Mouse (Mus musculus) MEL (cell line): ENCODE results near the gene Etnk2. TPM values are rescaled to one million over a fixed set of nuclear protein-coding genes. Genes with fewer than 3 reads are reported as not detected.
A peak's percentile ranks its signal among the peaks of the same experiment; 100 is the strongest.

Experiments used
- DNase-seq: peaks from one replicate; pipeline ENCODE4 v3.0.0; 2011; ENCODE audit warnings: low read depth, low spot score
- H3K27ac ChIP-seq: 2 replicates; pipeline ENCODE4 v1.5.1; 2012; ENCODE audit warnings: low read depth, mild to moderate bottlenecking, control low read depth, low read length, moderate library complexity; ENCODE audit not compliant: control insufficient read depth
- H3K27me3 ChIP-seq, 2 experiments: fragments of 150-350 bp in 1 of 2; sonication (generic) in 1 of 2; 2 replicates each; pipeline ENCODE4 v1.6.1; 2012; ENCODE audit warnings: low read length in 2 of 2, mild to moderate bottlenecking in 2 of 2, improper control_type of control experiment in 1 of 2, moderate library complexity in 1 of 2; ENCODE audit not compliant: insufficient read depth in 2 of 2, control insufficient read depth in 1 of 2
- H3K36me3 ChIP-seq, 2 experiments: 2 replicates each; pipeline ENCODE4 v1.6.1; 2012 to 2014; ENCODE audit warnings: low read length in 2 of 2, improper control_type of control experiment in 1 of 2, inconsistent platforms in 1 of 2, mild to moderate bottlenecking in 1 of 2; ENCODE audit not compliant: insufficient read depth in 2 of 2, control insufficient read depth in 1 of 2
- H3K4me1 ChIP-seq, 2 experiments: fragments of 150-350 bp in 1 of 2; sonication (generic) in 1 of 2; 2 replicates each; pipeline ENCODE4 v1.6.1; 2012; ENCODE audit warnings: low read length in 2 of 2, improper control_type of control experiment in 1 of 2, mild to moderate bottlenecking in 1 of 2; ENCODE audit not compliant: insufficient read depth in 2 of 2, control insufficient read depth in 1 of 2
- H3K4me3 ChIP-seq, 2 experiments: fragments of 150-350 bp in 1 of 2; sonication (generic) in 1 of 2; 2 replicates each; pipeline ENCODE4 v1.5.1; 2012; ENCODE audit warnings: low read depth in 2 of 2, low read length in 2 of 2, mild to moderate bottlenecking in 2 of 2, moderate library complexity in 2 of 2, control low read depth in 1 of 2, improper control_type of control experiment in 1 of 2; ENCODE audit not compliant: control insufficient read depth in 1 of 2, insufficient read depth in 1 of 2
- H3K79me2 ChIP-seq: 2 replicates; pipeline ENCODE4 v1.6.1; 2012; ENCODE audit warnings: mild to moderate bottlenecking, low read length, moderate library complexity; ENCODE audit not compliant: control insufficient read depth, poor library complexity, insufficient read depth
- H3K9ac ChIP-seq: 2 replicates; pipeline ENCODE4 v1.6.1; 2012; ENCODE audit warnings: low read depth, mild to moderate bottlenecking, control low read depth, low read length, moderate library complexity; ENCODE audit not compliant: control insufficient read depth, poor library complexity, severe bottlenecking
- H3K9me3 ChIP-seq: fragments of 150-350 bp; sonication (generic); replicated peaks from 2 replicates; pipeline ENCODE4 v1.6.1; 2012; ENCODE audit warnings: mild to moderate bottlenecking, low read length, improper control_type of control experiment, moderate library complexity; ENCODE audit not compliant: insufficient read depth
- BHLHE40 ChIP-seq: IDR thresholded peaks from 2 replicates; pipeline ENCODE4 v1.6.1; 2012; ENCODE audit warnings: low read depth, mild to moderate bottlenecking, inconsistent platforms, low read length, improper control_type of control experiment, borderline replicate concordance
- CHD1 ChIP-seq: IDR thresholded peaks from 2 replicates; pipeline ENCODE4 v1.6.1; 2012; ENCODE audit warnings: low read depth, mild to moderate bottlenecking, inconsistent platforms, low read length, improper control_type of control experiment
- CHD2 ChIP-seq: IDR thresholded peaks from 2 replicates; pipeline ENCODE4 v1.6.1; 2011; ENCODE audit warnings: low read length, improper control_type of control experiment
- CTCF ChIP-seq, 3 experiments: IDR thresholded peaks in 2 of 3; conservative IDR thresholded peaks in 1 of 3; 2 replicates each; pipeline ENCODE4 v1.5.1; 2011 to 2012; ENCODE audit warnings: low read length in 3 of 3, low read depth in 2 of 3, mild to moderate bottlenecking in 2 of 3, improper control_type of control experiment in 1 of 3, inconsistent platforms in 1 of 3, mixed read lengths in 1 of 3, moderate library complexity in 1 of 3; ENCODE audit not compliant: control insufficient read depth in 1 of 3, insufficient read depth in 1 of 3, poor library complexity in 1 of 3, severe bottlenecking in 1 of 3
- ELF1 ChIP-seq: IDR thresholded peaks from 2 replicates; pipeline ENCODE4 v1.6.1; 2014; ENCODE audit warnings: low read depth, mild to moderate bottlenecking, inconsistent platforms, low read length, improper control_type of control experiment, moderate library complexity
- ETS1 ChIP-seq: IDR thresholded peaks from 2 replicates; pipeline ENCODE4 v1.6.1; 2012; ENCODE audit warnings: low read depth, mild to moderate bottlenecking, inconsistent platforms, low read length, improper control_type of control experiment, moderate library complexity
- KAT2A ChIP-seq: conservative IDR thresholded peaks from 2 replicates; pipeline ENCODE4 v1.6.1; 2012; ENCODE audit warnings: low read depth, low read length, improper control_type of control experiment, inconsistent platforms
- MAFK ChIP-seq: IDR thresholded peaks from 2 replicates; pipeline ENCODE4 v1.6.1; 2011; ENCODE audit warnings: low read depth, mild to moderate bottlenecking, low read length, improper control_type of control experiment, borderline replicate concordance
- MXI1 ChIP-seq: IDR thresholded peaks from 2 replicates; pipeline ENCODE4 v1.6.1; 2011; ENCODE audit warnings: mild to moderate bottlenecking, low read depth, low read length, improper control_type of control experiment
- MYB ChIP-seq: IDR thresholded peaks from 2 replicates; pipeline ENCODE4 v1.6.1; 2011; ENCODE audit warnings: mild to moderate bottlenecking, low read depth, low read length, improper control_type of control experiment
- POLR2A ChIP-seq, 2 experiments: IDR thresholded peaks; 2 replicates each; pipeline ENCODE4 v1.6.1; 2011 to 2012; ENCODE audit warnings: low read length in 2 of 2, mild to moderate bottlenecking in 2 of 2, control low read depth in 1 of 2, improper control_type of control experiment in 1 of 2, low read depth in 1 of 2, moderate library complexity in 1 of 2; ENCODE audit not compliant: control insufficient read depth in 1 of 2, insufficient read depth in 1 of 2, poor library complexity in 1 of 2
- POLR2AphosphoS5 ChIP-seq: IDR thresholded peaks from 2 replicates; pipeline ENCODE4 v1.6.1; 2012; ENCODE audit warnings: low read depth, borderline replicate concordance, mild to moderate bottlenecking, inconsistent platforms, low read length, moderate library complexity, mixed read lengths
- RCOR1 ChIP-seq: IDR thresholded peaks from 2 replicates; pipeline ENCODE4 v1.6.1; 2012; ENCODE audit warnings: low read depth, mild to moderate bottlenecking, inconsistent platforms, low read length, improper control_type of control experiment
- TBP ChIP-seq: IDR thresholded peaks from 2 replicates; pipeline ENCODE4 v1.8.0; 2011; ENCODE audit warnings: low read depth, low read length, improper control_type of control experiment
- UBTF ChIP-seq: IDR thresholded peaks from 2 replicates; pipeline ENCODE4 v1.6.1; 2012; ENCODE audit warnings: low read depth, mild to moderate bottlenecking, inconsistent platforms, low read length, improper control_type of control experiment, moderate library complexity, borderline replicate concordance; ENCODE audit not compliant: insufficient read depth
- ZC3H11A ChIP-seq: IDR thresholded peaks from 2 replicates; pipeline ENCODE4 v1.6.1; 2012; ENCODE audit warnings: low read depth, mild to moderate bottlenecking, inconsistent platforms, low read length, improper control_type of control experiment
- ZKSCAN1 ChIP-seq: IDR thresholded peaks from 2 replicates; pipeline ENCODE4 v1.6.1; 2012; ENCODE audit warnings: low read depth, mild to moderate bottlenecking, inconsistent platforms, low read length, improper control_type of control experiment, moderate library complexity
- ZMIZ1 ChIP-seq: IDR thresholded peaks from 2 replicates; pipeline ENCODE4 v1.6.1; 2012; ENCODE audit warnings: low read depth, mild to moderate bottlenecking, inconsistent platforms, low read length, improper control_type of control experiment, moderate library complexity
- ZNF384 ChIP-seq: IDR thresholded peaks from 2 replicates; pipeline ENCODE4 v1.6.1; 2012; ENCODE audit warnings: low read depth, mild to moderate bottlenecking, inconsistent platforms, low read length, improper control_type of control experiment
- polyA plus RNA-seq, 2 experiments: library from polyadenylated mRNA; stranded (reverse) in 1 of 2; unstranded in 1 of 2; fragments of >175 nt in 1 of 2; fragments of >200 nt in 1 of 2; gene quantifications; 2 replicates each; pipeline versions ENCODE4 v1.2.1 to v1.2.4; 2012; ENCODE audit warnings: low replicate concordance in 2 of 2, low read depth in 1 of 2; ENCODE audit not compliant: insufficient read length in 2 of 2, insufficient read depth in 1 of 2, missing spikeins in 1 of 2
- total RNA-seq: library from RNA; depleted of rRNA; stranded (reverse); fragments of 300-350 nt; gene quantifications from 2 replicates; pipeline ENCODE4 v1.2.3, GENCODE M21; 2012

Gene Etnk2
- total and polyA plus RNA-seq, 3 experiments, result 0.06 to 0.08 TPM; not detected in 1

DNA sequence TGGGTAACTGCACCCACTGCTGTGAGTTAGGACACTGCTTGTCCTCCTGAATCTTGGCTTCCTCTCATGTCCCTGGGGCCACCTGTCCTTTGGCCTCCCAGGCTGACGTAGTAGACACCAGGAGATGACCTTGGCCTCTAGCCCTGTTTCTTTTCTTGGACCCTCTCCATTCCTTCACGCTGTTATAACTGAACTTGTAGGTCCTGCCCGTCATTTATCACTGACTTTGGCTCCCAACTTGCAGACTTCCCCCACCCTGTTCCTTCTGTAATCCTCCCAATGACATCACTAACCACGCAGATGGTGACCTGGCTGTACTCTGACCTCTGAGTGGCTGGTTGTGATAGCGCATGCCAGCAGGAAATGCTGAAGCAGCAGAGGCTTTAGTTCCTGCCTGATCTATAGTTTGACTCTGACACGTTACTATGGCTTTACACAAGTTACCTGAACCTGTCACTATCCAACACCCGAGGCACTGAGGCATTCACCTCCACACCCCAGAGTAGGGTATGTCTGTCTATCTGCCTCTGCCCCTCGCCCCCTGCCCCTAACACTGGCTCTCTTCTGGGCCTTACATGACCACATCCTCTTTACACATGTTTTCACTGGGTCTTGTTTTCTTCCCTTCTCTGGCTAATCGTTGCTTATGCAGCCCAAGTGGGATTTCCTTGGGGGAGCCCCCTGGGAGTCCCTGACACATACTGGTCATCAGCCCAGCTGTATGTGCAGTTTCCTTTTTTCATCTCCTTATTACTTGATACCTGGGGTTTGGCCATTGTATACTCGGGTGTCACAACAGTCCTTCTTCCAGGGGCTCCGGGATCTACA is 15.5 kb upstream of the Etnk2 start:
- Histone ChIP-seq H3K27me3 (no peaks in the 10 kb centered on the region), H3K4me1 (peaks cover 0 to 9% of the 10 kb centered on the region in 2 experiments; a peak in 2 of 4 replicates), H3K9me3 (no peaks in the 10 kb centered on the region), H3K79me2 (no peaks in the 10 kb centered on the region), H3K36me3 (no peaks in the 10 kb centered on the region), H3K4me3 (no peak overlapping the region), H3K9ac (no peak overlapping the region), H3K27ac (no peak overlapping the region)
- peak; percentile 53 for DNase-seq
- TF ChIP-seq KAT2A (no peak), CTCF (IDR thresholded peaks at IDR 0.05 in 2 of 3, conservative IDR thresholded peaks at IDR 0.05 in 1 of 3; ENCODE audit: control insufficient read depth in 1 of 3, insufficient read depth in 1 of 3, low read depth in 2 of 3, low read length in 3 of 3, poor library complexity in 1 of 3, severe bottlenecking in 1 of 3) (peak in 1 of 3 experiments; percentile 25; a peak in 1 of 6 replicates)

DNA sequence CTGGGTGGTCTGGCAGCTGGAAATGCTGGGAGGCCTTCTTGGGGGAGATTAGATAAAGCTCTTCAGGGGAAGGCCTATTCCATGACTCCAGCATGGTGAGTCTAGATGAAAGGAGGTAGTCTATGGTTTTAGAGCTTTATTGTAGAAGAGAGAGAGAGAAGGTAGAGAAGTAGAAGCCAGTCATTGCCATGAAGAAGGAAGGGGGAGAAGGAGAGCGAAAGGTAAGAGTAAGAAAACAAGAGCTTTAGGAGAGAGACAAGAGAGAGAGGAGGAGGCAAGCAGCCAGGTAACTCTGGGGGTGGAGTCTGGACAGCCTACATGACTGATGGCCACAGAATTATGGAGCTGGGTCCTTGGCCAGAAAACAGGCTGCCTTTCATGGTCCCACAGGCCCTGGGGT is 13.2 kb upstream of the Etnk2 start, which contains the start of gene Ren1:
TSS of gene Ren1 (plus strand) at position 301 of the 400 bp plus-strand sequence.
- H3K9ac ChIP-seq, result no peak within 1 kb of the TSS
- H3K4me3 ChIP-seq, result no peak within 1 kb of the TSS
- peaks cover 0 to 9% of the 10 kb centered on the region in 2 experiments; a peak in 2 of 4 replicates for H3K4me1 ChIP-seq
- H3K79me2 ChIP-seq, result no peaks in the 10 kb centered on the region
- H3K36me3 ChIP-seq, result no peaks in the 10 kb centered on the region
- TF ChIP-seq CHD2 (no peak), RCOR1 (no peak), ZMIZ1 (no peak), POLR2A (IDR thresholded peaks at IDR 0.05; ENCODE audit: control insufficient read depth in 1 of 2, insufficient read depth in 1 of 2, low read depth in 1 of 2, low read length in 2 of 2, poor library complexity in 1 of 2) (no peak), ZNF384 (no peak), ELF1 (no peak), MAFK (no peak), UBTF (no peak)
- TF ChIP-seq, all 39 proteins: peak for 0
- Histone ChIP-seq H3K27ac (no peak within 1 kb of the TSS), H3K9me3 (no peaks in the 10 kb centered on the region), H3K27me3 (no peaks in the 10 kb centered on the region)
- no peak for DNase-seq

- H3K4me1 ChIP-seq, result peaks cover 0 to 7% of the 10 kb centered on the region in 2 experiments; a peak in 1 of 4 replicates
- H3K4me3 ChIP-seq, result no peak overlapping the region
- TF ChIP-seq BHLHE40 (no peak), TBP (no peak), POLR2AphosphoS5 (no peak), ZKSCAN1 (no peak), MXI1 (no peak), ZC3H11A (no peak), ETS1 (no peak), MYB (no peak), CHD1 (no peak), POLR2A (IDR thresholded peaks at IDR 0.05; ENCODE audit: control insufficient read depth in 1 of 2, insufficient read depth in 1 of 2, low read depth in 1 of 2, low read length in 2 of 2, poor library complexity in 1 of 2) (no peak)
- TF ChIP-seq, all 39 proteins: peak for 0
- no peak overlapping the region for H3K9ac ChIP-seq
- no peaks in the 10 kb centered on the region for H3K79me2 ChIP-seq
- no peak for DNase-seq
- no peaks in the 10 kb centered on the region; a peak in 1 of 4 replicates for H3K27me3 ChIP-seq
- no peaks in the 10 kb centered on the region for H3K9me3 ChIP-seq
- no peak overlapping the region for H3K27ac ChIP-seq
- H3K36me3 ChIP-seq, result no peaks in the 10 kb centered on the region
These were observed 11.6 kb upstream of the Etnk2 start for GRCm38 (mm10) chr1:133351762-133352161.
